Mouse (Mus musculus): ENCODE measurements around the gene Camkv. TPM values are rescaled to one million over a fixed set of nuclear protein-coding genes. Genes with fewer than 3 reads are reported as not detected.

Camkv gene
- polyA plus RNA-seq, 1 experiment from 2014 or later, result 49.1 TPM

GRCm38 (mm10) chr9:107966676-107967075 is 31.2 kb downstream of the Camkv start:
- WGBS, result 91% methylated on average over 10 of the region's 10 CpGs
- Histone ChIP-seq H3K27me3 (replicated peaks) (no peaks in the 10 kb centered on the region), H3K4me2 (no peak overlapping the region), H3K36me3 (no peaks in the 10 kb centered on the region), H3K27ac (replicated peaks) (no peak overlapping the region), H3K9ac (replicated peaks) (no peak overlapping the region), H3K4me3 (replicated peaks) (no peak overlapping the region), H3K9me3 (replicated peaks) (no peaks in the 10 kb centered on the region), H3K4me1 (peaks cover 7% of the 10 kb centered on the region)
- ATAC-seq (ENCODE audit: low FRiP score), result no peak

DNA sequence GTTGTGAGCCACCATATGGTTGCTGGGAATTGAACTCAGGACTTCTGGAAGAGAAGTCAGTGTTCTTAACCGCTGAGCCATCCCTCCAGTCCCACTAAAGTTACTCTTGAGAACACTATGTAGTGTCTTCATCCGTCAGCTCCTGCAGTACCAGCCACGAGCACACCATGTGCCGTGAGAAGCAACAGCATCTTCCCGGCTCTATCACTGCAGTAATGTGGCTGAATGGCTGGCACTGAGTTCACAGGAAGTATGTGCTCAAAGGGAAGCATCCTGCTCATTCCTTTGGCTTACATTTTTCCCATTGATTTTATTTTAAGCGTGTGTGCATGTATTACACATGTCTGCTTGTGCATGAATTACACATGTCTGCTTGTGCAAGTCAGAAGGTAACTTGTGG is 32.0 kb downstream of the Camkv start:
- no peak overlapping the region for H3K9ac ChIP-seq (replicated peaks)
- no peaks in the 10 kb centered on the region for H3K9me3 ChIP-seq (replicated peaks)
- no peak for ATAC-seq (ENCODE audit: low FRiP score)
- H3K27ac ChIP-seq (replicated peaks), result no peak overlapping the region
- H3K27me3 ChIP-seq (replicated peaks), result no peaks in the 10 kb centered on the region
- no peaks in the 10 kb centered on the region for H3K36me3 ChIP-seq
- no peaks in the 10 kb centered on the region for H3K4me1 ChIP-seq
- no peak overlapping the region for H3K4me3 ChIP-seq (replicated peaks)
- 89% methylated on average over 6 of the region's 6 CpGs for WGBS
- H3K4me2 ChIP-seq, result no peak overlapping the region

GRCm38 (mm10) chr9:107968531-107968930 is 33.1 kb downstream of the Camkv start:
- WGBS, result 94% methylated on average over 7 of the region's 7 CpGs
- no peak overlapping the region for H3K4me2 ChIP-seq
- no peak overlapping the region for H3K4me3 ChIP-seq (replicated peaks)
- no peaks in the 10 kb centered on the region for H3K27me3 ChIP-seq (replicated peaks)
- no peaks in the 10 kb centered on the region for H3K9me3 ChIP-seq (replicated peaks)
- H3K9ac ChIP-seq (replicated peaks), result no peak overlapping the region
- H3K27ac ChIP-seq (replicated peaks), result no peak overlapping the region
- no peaks in the 10 kb centered on the region for H3K4me1 ChIP-seq
- H3K36me3 ChIP-seq, result no peaks in the 10 kb centered on the region
- ATAC-seq (ENCODE audit: low FRiP score), result no peak

DNA sequence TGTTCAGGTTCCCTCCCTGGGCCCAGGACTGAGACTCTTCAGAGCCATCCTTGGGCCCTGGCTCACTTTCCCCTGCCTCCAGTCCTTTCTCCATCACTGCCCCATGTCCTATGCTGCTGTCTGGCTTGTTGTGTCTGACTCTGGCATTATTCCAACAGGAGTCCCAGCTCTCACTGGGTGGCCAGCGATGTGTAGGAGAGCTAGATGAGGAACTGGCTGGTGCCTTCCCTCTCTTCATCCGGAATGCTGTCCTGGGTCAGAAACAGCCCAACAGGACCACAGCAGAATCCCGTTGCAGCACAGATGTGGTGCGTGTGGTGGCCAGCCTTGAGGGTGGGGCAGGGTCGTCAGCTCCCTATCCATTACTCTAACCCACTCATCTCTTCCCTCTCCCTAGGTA is 34.8 kb downstream of the Camkv start:
- Histone ChIP-seq H3K27me3 (replicated peaks) (no peaks in the 10 kb centered on the region), H3K27ac (replicated peaks) (no peak overlapping the region), H3K9me3 (replicated peaks) (no peaks in the 10 kb centered on the region), H3K9ac (replicated peaks) (no peak overlapping the region), H3K4me1 (no peaks in the 10 kb centered on the region), H3K36me3 (no peaks in the 10 kb centered on the region), H3K4me2 (no peak overlapping the region), H3K4me3 (replicated peaks) (no peak overlapping the region)
- WGBS, result 89% methylated on average over 5 of the region's 5 CpGs
- no peak for ATAC-seq (ENCODE audit: low FRiP score)

GRCm38 (mm10) chr9:107971690-107972541 is 36.4 kb downstream of the Camkv start:
- H3K4me1 ChIP-seq, result no peaks in the 10 kb centered on the region
- no peak overlapping the region for H3K4me3 ChIP-seq (replicated peaks)
- no peak overlapping the region for H3K27ac ChIP-seq (replicated peaks)
- no peak for ATAC-seq (ENCODE audit: low FRiP score)
- H3K36me3 ChIP-seq, result no peaks in the 10 kb centered on the region
- H3K9ac ChIP-seq (replicated peaks), result no peak overlapping the region
- H3K9me3 ChIP-seq (replicated peaks), result no peaks in the 10 kb centered on the region
- H3K4me2 ChIP-seq, result no peak overlapping the region
- no peaks in the 10 kb centered on the region for H3K27me3 ChIP-seq (replicated peaks)
- 80% methylated on average over 8 of the region's 8 CpGs for WGBS

DNA sequence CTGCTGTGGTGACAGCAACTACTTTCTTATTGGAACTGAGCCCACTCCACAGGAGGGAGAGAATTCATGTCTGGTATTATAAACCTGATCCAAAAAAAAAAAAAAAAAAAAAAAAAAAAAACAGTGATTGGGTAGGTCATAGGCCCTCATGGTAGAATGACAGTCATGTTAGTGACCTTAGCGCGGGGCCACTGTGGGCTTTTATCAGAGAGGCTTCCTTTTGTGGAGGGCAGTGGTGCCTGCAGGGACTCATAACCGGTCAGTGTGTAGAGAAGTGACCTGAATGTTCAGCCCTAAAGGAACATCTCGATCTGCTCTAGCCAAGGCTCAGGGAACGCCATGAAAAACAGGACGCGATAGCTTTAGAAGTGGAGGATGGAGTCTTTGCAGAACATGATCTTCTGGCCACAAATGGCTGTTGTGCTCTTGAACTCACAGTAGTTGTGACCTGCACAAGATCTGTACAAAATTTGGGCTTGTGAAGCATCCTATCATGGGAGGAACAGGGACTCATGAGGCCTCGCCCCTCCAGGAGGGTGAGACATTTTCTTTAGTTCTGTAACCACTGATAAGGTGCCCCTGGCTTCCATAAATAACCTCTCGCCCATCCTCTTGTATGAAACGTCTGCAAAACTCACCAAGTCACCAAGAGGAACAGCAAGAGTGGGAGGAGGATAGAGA is 39.2 kb downstream of the Camkv start:
- Histone ChIP-seq H3K4me3 (replicated peaks) (no peak overlapping the region), H3K27me3 (replicated peaks) (no peaks in the 10 kb centered on the region), H3K9ac (replicated peaks) (no peak overlapping the region), H3K9me3 (replicated peaks) (no peaks in the 10 kb centered on the region), H3K27ac (replicated peaks) (no peak overlapping the region), H3K4me1 (no peaks in the 10 kb centered on the region), H3K36me3 (no peaks in the 10 kb centered on the region), H3K4me2 (no peak overlapping the region)
- no peak for ATAC-seq (ENCODE audit: low FRiP score)
- 85% methylated on average over 10 of the region's 10 CpGs for WGBS

DNA sequence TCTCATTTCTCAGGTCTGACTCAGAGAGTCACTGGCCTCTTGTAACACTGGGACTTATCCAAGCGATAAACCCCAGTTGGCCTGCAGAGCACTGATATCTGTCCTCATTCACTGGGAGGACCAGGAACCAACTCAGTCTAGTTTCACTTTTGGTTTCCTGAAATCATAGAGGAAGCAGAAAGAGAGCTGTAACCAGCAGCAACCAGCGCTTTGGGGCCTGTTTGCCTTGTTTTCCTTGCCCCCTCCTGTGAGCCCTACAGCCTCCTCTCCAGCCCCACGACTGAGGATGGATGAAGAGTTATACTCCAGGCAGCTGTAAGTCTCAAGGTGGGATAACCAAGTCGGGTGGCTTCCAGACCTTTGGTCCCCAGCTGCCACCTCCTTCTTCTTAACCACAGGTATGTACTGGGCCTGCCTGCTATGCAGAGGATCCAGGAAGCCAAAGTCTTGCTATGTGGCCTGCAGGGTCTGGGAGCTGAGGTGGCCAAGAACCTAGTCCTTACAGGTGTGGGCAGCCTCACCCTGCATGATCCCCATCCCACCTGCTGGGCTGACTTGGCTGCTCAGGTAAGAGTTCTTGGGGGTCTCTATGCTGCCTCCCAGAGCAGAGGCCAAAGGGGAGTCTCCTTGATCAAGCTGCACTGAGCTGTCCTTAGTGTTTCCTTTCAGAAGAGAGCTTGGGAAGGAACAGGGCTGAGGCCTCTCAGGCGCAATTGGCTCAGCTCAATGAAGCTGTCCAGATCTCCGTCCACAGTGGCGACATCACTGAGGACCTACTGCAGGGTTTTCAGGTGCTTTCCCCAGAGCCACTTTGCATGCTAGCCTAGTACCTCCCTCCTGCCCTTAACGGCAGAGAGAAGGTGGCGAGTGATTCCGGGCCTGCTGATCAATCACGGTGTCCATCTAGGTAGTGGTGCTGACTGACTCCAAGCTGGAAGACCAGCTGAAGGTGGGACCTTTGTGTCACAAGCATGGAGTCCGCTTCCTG is 40.2 kb downstream of the Camkv start, which contains the start of gene Uba7:
Gene Uba7 (plus strand): TSS at position 107 of the 988 bp plus-strand sequence.
- H3K9ac ChIP-seq (replicated peaks), result no peak within 1 kb of the TSS
- no peak for ATAC-seq (ENCODE audit: low FRiP score)
- 76% methylated on average over 12 of the region's 12 CpGs for WGBS
- H3K4me2 ChIP-seq, result no peak within 1 kb of the TSS; the same call in 1 of the 2 replicates
- no peaks in the 10 kb centered on the region for H3K27me3 ChIP-seq (replicated peaks)
- H3K36me3 ChIP-seq, result no peaks in the 10 kb centered on the region
- H3K4me1 ChIP-seq, result no peaks in the 10 kb centered on the region
- no peak within 1 kb of the TSS for H3K4me3 ChIP-seq (replicated peaks)
- H3K27ac ChIP-seq (replicated peaks), result no peak within 1 kb of the TSS
- H3K9me3 ChIP-seq (replicated peaks), result no peaks in the 10 kb centered on the region

DNA sequence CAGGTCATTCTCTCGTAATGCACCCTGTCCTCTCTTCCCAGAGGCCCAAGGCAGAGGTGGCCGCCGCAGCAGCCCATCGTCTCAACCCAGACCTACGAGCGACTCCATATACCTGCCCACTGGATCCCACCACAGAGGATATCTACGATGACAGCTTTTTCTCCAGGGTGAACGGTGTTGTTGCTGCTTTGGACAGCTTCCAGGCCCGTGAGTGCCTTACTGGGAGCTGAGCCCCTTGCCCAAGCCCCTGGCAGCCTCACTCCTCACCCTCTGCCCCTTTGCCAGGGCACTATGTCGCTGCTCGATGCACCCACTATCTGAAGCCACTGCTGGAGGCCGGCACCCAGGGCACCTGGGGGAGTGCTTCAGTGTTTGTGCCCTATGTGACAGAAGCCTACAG is 43.3 kb downstream of the Camkv start:
- Histone ChIP-seq H3K4me2 (no peak overlapping the region), H3K9me3 (replicated peaks) (no peaks in the 10 kb centered on the region), H3K27ac (replicated peaks) (no peak overlapping the region), H3K9ac (replicated peaks) (no peak overlapping the region), H3K27me3 (replicated peaks) (0 out of 2 replicates have a peak, but pooled peaks cover 3% of the 10 kb centered on the region), H3K36me3 (no peaks in the 10 kb centered on the region), H3K4me3 (replicated peaks) (no peak overlapping the region), H3K4me1 (peaks cover 7% of the 10 kb centered on the region; the same call in 1 of the 2 replicates)
- ATAC-seq (ENCODE audit: low FRiP score), result no peak
- 89% methylated on average over 12 of the region's 12 CpGs for WGBS

- Histone ChIP-seq H3K27ac (replicated peaks) (peak overlapping the region; percentile 82), H3K4me2 (peak overlapping the region; percentile 87), H3K9ac (replicated peaks) (no peak overlapping the region), H3K4me3 (replicated peaks) (no peak overlapping the region), H3K9me3 (replicated peaks) (no peaks in the 10 kb centered on the region), H3K27me3 (replicated peaks) (peaks cover 14% of the 10 kb centered on the region), H3K4me1 (peaks cover 29% of the 10 kb centered on the region), H3K36me3 (no peaks in the 10 kb centered on the region)
- no peak for ATAC-seq (ENCODE audit: low FRiP score)
- WGBS, result 60% methylated on average over 6 of the region's 7 CpGs
Measured at GRCm38 (mm10) chr9:107981684-107982605, 46.5 kb downstream of the Camkv start.

DNA sequence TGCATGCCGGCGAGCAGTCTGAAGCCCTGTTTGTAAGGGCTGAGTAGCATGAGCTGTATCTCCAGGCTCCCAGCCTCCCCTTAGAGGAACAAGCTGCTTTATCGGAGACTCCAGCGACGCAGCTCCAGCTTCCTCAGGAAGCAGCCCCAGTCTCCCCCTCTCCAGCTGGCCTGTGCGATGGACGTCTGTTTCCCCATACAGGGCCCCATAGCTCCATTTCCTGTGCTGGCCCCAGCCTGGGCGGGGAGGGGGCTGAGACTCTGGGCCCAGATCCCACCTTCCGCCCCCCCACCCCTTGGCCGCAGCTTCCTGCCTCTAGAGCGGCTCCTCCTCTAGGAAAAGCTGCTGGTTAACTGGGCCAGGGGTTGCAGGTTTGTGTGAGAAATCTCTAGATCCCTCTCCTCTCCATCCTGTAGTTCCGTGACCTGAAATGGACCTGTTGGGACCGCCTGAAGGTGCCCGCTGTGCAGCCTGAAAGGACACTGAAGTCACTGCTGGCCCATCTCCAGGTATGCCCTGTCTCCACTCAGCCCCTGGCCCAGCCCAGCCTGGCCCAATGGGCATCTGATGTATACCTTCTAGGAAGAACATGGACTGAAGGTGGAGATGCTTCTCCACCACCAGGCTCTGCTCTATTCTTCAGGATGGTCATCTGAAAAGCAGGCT is 47.3 kb downstream of the Camkv start, which contains the start of gene Gm20661:
Gene Gm20661 (plus strand): TSS at position 378 of the 666 bp plus-strand sequence.
- no peaks in the 10 kb centered on the region for H3K9me3 ChIP-seq (replicated peaks)
- H3K36me3 ChIP-seq, result no peaks in the 10 kb centered on the region
- 48% methylated on average over 14 of the region's 14 CpGs for WGBS
- H3K9ac ChIP-seq (replicated peaks), result no peak within 1 kb of the TSS
- H3K4me1 ChIP-seq, result peaks cover 29% of the 10 kb centered on the region
- no peak for ATAC-seq (ENCODE audit: low FRiP score)
- H3K27me3 ChIP-seq (replicated peaks), result peaks cover 14% of the 10 kb centered on the region
- H3K4me2 ChIP-seq, result peak within 1 kb of the TSS; percentile 87
- H3K4me3 ChIP-seq (replicated peaks), result peak within 1 kb of the TSS; percentile 73
- H3K27ac ChIP-seq (replicated peaks), result peak within 1 kb of the TSS; percentile 82
